ENCODE assay signal across 9 mouse cellular contexts in the genomic region with DNA sequence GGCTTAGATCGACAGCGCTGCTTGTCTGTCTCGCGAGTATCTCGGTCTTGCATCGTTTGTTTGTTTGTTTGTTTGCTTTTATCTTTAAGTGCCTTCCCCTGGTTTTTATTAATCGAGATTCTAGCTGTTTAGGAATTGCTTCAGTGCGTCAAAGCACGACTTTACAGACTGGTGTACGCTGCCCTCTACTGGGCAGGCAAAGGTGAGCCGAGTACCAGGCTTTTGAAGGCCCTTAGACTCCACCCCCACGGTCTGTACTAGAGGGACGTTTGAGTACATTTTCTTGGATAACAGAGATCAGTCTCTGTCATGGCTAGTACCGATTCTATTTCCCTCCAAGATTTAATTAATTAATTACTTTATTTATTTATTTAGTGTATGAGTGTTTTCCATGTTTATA. TPM values are rescaled to one million over a fixed set of nuclear protein-coding genes. Genes with fewer than 3 reads are reported as not detected.
DNase-seq lines count a peak whose midpoint lies in the region; ATAC-seq and TF ChIP-seq lines count a peak whose summit lies in the region.
"Had no signal": no experiment of that assay in that cellular context is flagged by ENCODE, and none has a peak within 500 bp of the region (broad histone marks: within the 10 kb centered on the region; RNA-seq: fewer than 3 reads in every experiment).

No protein-coding gene starts in this region.

- no peak overlapping the region for H3K27ac ChIP-seq in midbrain, embryonic 14.5 days (replicated peaks; ENCODE audit: low read depth, low read length)
- no peak overlapping the region for H3K27ac ChIP-seq in midbrain, embryonic 15.5 days
- no peak overlapping the region for H3K27ac ChIP-seq in liver, embryonic 14.5 days

- no peaks in the 10 kb centered on the region for H3K27me3 ChIP-seq in midbrain, embryonic 14.5 days (ENCODE audit: control insufficient read depth, insufficient read depth, low read length)
- no peaks in the 10 kb centered on the region for H3K27me3 ChIP-seq in midbrain, embryonic 15.5 days (replicated peaks)
- no peaks in the 10 kb centered on the region for H3K27me3 ChIP-seq in Patski
- H3K27me3 ChIP-seq in liver, embryonic 14.5 days (ENCODE audit: control insufficient read depth, insufficient read depth, low read length) = no peaks in the 10 kb centered on the region

- H3K9me3 ChIP-seq in midbrain, embryonic 14.5 days (ENCODE audit: control insufficient read depth, low read length) = no peaks in the 10 kb centered on the region
- no peaks in the 10 kb centered on the region for H3K9me3 ChIP-seq in midbrain, embryonic 15.5 days
- H3K9me3 ChIP-seq in liver, embryonic 14.5 days (ENCODE audit: control insufficient read depth, low read length) = no peaks in the 10 kb centered on the region

- no peak overlapping the region for H3K9ac ChIP-seq in midbrain, embryonic 14.5 days (replicated peaks; ENCODE audit: low read length)
- H3K9ac ChIP-seq in midbrain, embryonic 15.5 days = no peak overlapping the region
- H3K9ac ChIP-seq in liver, embryonic 14.5 days (replicated peaks) = no peak overlapping the region

- H3K4me1 ChIP-seq in midbrain, embryonic 14.5 days (ENCODE audit: control insufficient read depth, insufficient read depth, low read length) = 0 out of 2 replicates have a peak, but pooled peaks cover 4% of the 10 kb centered on the region
- H3K4me1 ChIP-seq in midbrain, embryonic 15.5 days = peaks cover 11% of the 10 kb centered on the region
- peaks cover 0 to 3% of the 10 kb centered on the region in 2 experiments; a peak in 2 of 4 replicates for H3K4me1 ChIP-seq in liver, embryonic 14.5 days (replicated peaks; ENCODE audit: control insufficient read depth in 2 of 2, insufficient read depth in 2 of 2, low read length in 1 of 2)

- TF ChIP-seq EP300 in liver, embryonic 14.5 days (IDR thresholded peaks at IDR 0.05; ENCODE audit: low read depth) = no peak

- H3K4me2 ChIP-seq in midbrain, embryonic 14.5 days (ENCODE audit: low read length) = no peak overlapping the region
- no peak overlapping the region for H3K4me2 ChIP-seq in midbrain, embryonic 15.5 days
- no peak overlapping the region for H3K4me2 ChIP-seq in liver, embryonic 14.5 days (ENCODE audit: low read depth)

- peak; percentile 87 for TF ChIP-seq CTCF in Patski (IDR thresholded peaks at IDR 0.05)
- TF ChIP-seq CTCF in liver, embryonic 14.5 days (IDR thresholded peaks at IDR 0.05; ENCODE audit: low read depth) = peak; percentile 82

- no peaks in the 10 kb centered on the region for H3K36me3 ChIP-seq in midbrain, embryonic 14.5 days (ENCODE audit: control insufficient read depth, insufficient read depth, low read length)
- no peaks in the 10 kb centered on the region for H3K36me3 ChIP-seq in midbrain, embryonic 15.5 days (replicated peaks)
- H3K36me3 ChIP-seq in liver, embryonic 14.5 days (replicated peaks; ENCODE audit: control insufficient read depth, insufficient read depth, low read depth) = no peaks in the 10 kb centered on the region

- ATAC-seq in midbrain, embryonic 14.5 days (ENCODE audit: low FRiP score, low TSS enrichment) = no peak
- no peak for ATAC-seq in midbrain, embryonic 15.5 days (replicated peaks)
- ATAC-seq in Patski = no peak
- ATAC-seq in liver, embryonic 14.5 days (ENCODE audit: insufficient read depth) = no peak

- in situ Hi-C loops in Patski (cut with MboI; ENCODE audit: low pct_unique_long_range_greater_than_20kb) = loop anchor here (5.0 kb wide), 1 partner anchor 74 kb away; no protein-coding TSS in a partner anchor

- H3K4me3 ChIP-seq in midbrain, embryonic 14.5 days (replicated peaks; ENCODE audit: low read depth, low read length) = no peak overlapping the region
- H3K4me3 ChIP-seq in midbrain, embryonic 15.5 days = no peak overlapping the region
- no peak overlapping the region for H3K4me3 ChIP-seq in liver, embryonic 14.5 days (ENCODE audit: insufficient read depth in 1 of 2, low read depth in 2 of 2, low read length in 2 of 2)

- DNase-seq in midbrain, embryonic 14.5 days = peak; percentile 82
- DNase-seq in Patski (ENCODE audit: low read depth, low spot score) = no peak
- peak; percentile 84 for DNase-seq in cerebellum, postnatal 10 days
- DNase-seq in heart, postnatal 10 days = peak; percentile 77 to 82
- DNase-seq in liver, embryonic 14.5 days (ENCODE audit: low read depth in 3 of 3, low spot score in 3 of 3) = peak; percentile 38 to 46 (median 40)
- DNase-seq in retina, postnatal 1 day = peak; percentile 75
- DNase-seq in frontal cortex, postnatal 14 days (ENCODE audit: low spot score in 2 of 2) = no peak

- intact Hi-C loops in heart, postnatal 10 days (cut with DNase I) = loop anchor here (1.0 to 5.0 kb wide), 2 partner anchors 63 to 174 kb away; no protein-coding TSS in a partner anchor

- WGBS in midbrain, embryonic 14.5 days = 5% methylated on average over 14 of the region's 14 CpGs
- WGBS in midbrain, embryonic 15.5 days = 5% methylated on average over 14 of the region's 14 CpGs
- WGBS in liver, embryonic 14.5 days (ENCODE audit: insufficient replicate concordance) = 4% methylated on average over 14 of the region's 14 CpGs

- CTCF ChIA-PET in Patski (lab: Charles Lee) = interaction anchor here (0.7 to 1.5 kb wide), 7 partner anchors 11 to 171 kb away, joined by 3 to 6 read pairs (median 4); a partner anchor contains a TSS

- POLR2A ChIA-PET in Patski (lab: Charles Lee) = no interaction called here

RNA-seq across cellular contexts. Expression of a gene that starts 4.0 kb away (rescaled TPM):
- polyA plus RNA-seq in midbrain, embryonic 14.5 days (2014; fragmentation: Nextera tagmentation; extraction: Ambion mirVana) = 30.0 and 34.7 TPM in 2 replicates
- 32.4 and 34.8 TPM in 2 replicates for polyA plus RNA-seq in midbrain, embryonic 15.5 days (2015; fragmentation: Nextera tagmentation; extraction: Ambion mirVana)
- polyA plus RNA-seq in Patski (2021) = 23.2 TPM
- total RNA-seq in heart, postnatal 10 days (2021) = 10 to 100 TPM; 22.9 to 25.3 TPM
- polyA plus RNA-seq in liver, embryonic 14.5 days (2012; rRNA removed) = 10.1 and 14.6 TPM in 2 replicates
- polyA plus RNA-seq in liver, embryonic 14.5 days (2014; fragmentation: Nextera tagmentation; extraction: Ambion mirVana) = 17.3 and 18.5 TPM in 2 replicates

RNA-seq across cellular contexts. Expression of a gene that starts 13.3 kb away (rescaled TPM):
- 14.4 and 15.1 TPM in 2 replicates for polyA plus RNA-seq in midbrain, embryonic 14.5 days (2014; fragmentation: Nextera tagmentation; extraction: Ambion mirVana)
- 23.7 and 25.5 TPM in 2 replicates for polyA plus RNA-seq in midbrain, embryonic 15.5 days (2015; fragmentation: Nextera tagmentation; extraction: Ambion mirVana)
- polyA plus RNA-seq in Patski (2021) = 0.01 TPM
- under 1 TPM; 0.50 to 0.55 TPM for total RNA-seq in heart, postnatal 10 days (2021)
- polyA plus RNA-seq in liver, embryonic 14.5 days (2012; rRNA removed) = 0.01 TPM in 1 of 2 replicates, not detected in the other
- polyA plus RNA-seq in liver, embryonic 14.5 days (2014; fragmentation: Nextera tagmentation; extraction: Ambion mirVana) = not detected in 2 replicates

RNA-seq across cellular contexts. Expression of a gene that starts 23.2 kb away (rescaled TPM):
- not detected in 2 replicates for polyA plus RNA-seq in midbrain, embryonic 14.5 days (2014; fragmentation: Nextera tagmentation; extraction: Ambion mirVana)
- polyA plus RNA-seq in midbrain, embryonic 15.5 days (2015; fragmentation: Nextera tagmentation; extraction: Ambion mirVana) = not detected in 2 replicates
- polyA plus RNA-seq in Patski (2021) = not detected
- total RNA-seq in heart, postnatal 10 days (2021) = not detected
- not detected in 2 replicates for polyA plus RNA-seq in liver, embryonic 14.5 days (2012; rRNA removed)
- not detected in 2 replicates for polyA plus RNA-seq in liver, embryonic 14.5 days (2014; fragmentation: Nextera tagmentation; extraction: Ambion mirVana)
- total RNA-seq: gastrocnemius, adult 8-10 months had no signal

RNA-seq across cellular contexts. Expression of a gene that starts 25.1 kb away (rescaled TPM):
- polyA plus RNA-seq in midbrain, embryonic 14.5 days (2014; fragmentation: Nextera tagmentation; extraction: Ambion mirVana) = 129 TPM in 2 replicates
- 107 and 108 TPM in 2 replicates for polyA plus RNA-seq in midbrain, embryonic 15.5 days (2015; fragmentation: Nextera tagmentation; extraction: Ambion mirVana)
- 170 TPM for polyA plus RNA-seq in Patski (2021)
- total RNA-seq in heart, postnatal 10 days (2021) = 100 to 1,000 TPM; 240 to 272 TPM
- 36.5 and 45.7 TPM in 2 replicates for polyA plus RNA-seq in liver, embryonic 14.5 days (2012; rRNA removed)
- 97.2 and 99.0 TPM in 2 replicates for polyA plus RNA-seq in liver, embryonic 14.5 days (2014; fragmentation: Nextera tagmentation; extraction: Ambion mirVana)

RNA-seq across cellular contexts. Expression of a gene that starts 25.8 kb away (rescaled TPM):
- 5.5 and 6.7 TPM in 2 replicates for polyA plus RNA-seq in midbrain, embryonic 14.5 days (2014; fragmentation: Nextera tagmentation; extraction: Ambion mirVana)
- polyA plus RNA-seq in midbrain, embryonic 15.5 days (2015; fragmentation: Nextera tagmentation; extraction: Ambion mirVana) = 7.4 and 7.5 TPM in 2 replicates
- polyA plus RNA-seq in Patski (2021) = 9.8 TPM
- 1 to 10 TPM; 4.1 to 5.6 TPM for total RNA-seq in heart, postnatal 10 days (2021)
- 4.2 and 5.4 TPM in 2 replicates for polyA plus RNA-seq in liver, embryonic 14.5 days (2012; rRNA removed)
- 10.4 and 10.5 TPM in 2 replicates for polyA plus RNA-seq in liver, embryonic 14.5 days (2014; fragmentation: Nextera tagmentation; extraction: Ambion mirVana)

Comparison
In these comparisons a context has a peak if more than half of its experiments do, and no peak if none do; other contexts are left out.
1. DNase-seq: peak in midbrain, embryonic 14.5 days (single experiment), cerebellum, postnatal 10 days (2 of 2), heart, postnatal 10 days (2 of 2), liver, embryonic 14.5 days (3 of 3) and retina, postnatal 1 day (single experiment); none in Patski (single experiment) and frontal cortex, postnatal 14 days (0 of 2).
2. RNA of a gene that starts 13.3 kb away (polyA plus RNA-seq): 23.7 to 25.5 TPM in midbrain, embryonic 15.5 days and 14.4 to 15.1 TPM in midbrain, embryonic 14.5 days; 0.01 TPM in Patski (single experiment) and 0.01 TPM in liver, embryonic 14.5 days; every median in the first group is over 10 times any median in the second.